Mouse (Mus musculus): ENCODE measurements at regions not wholly inside any gene's neighbourhood (a gene's known extent, or its start where the extent isn't known, plus 50 kb on each side); places are given as distances from the start of the nearest gene placed in this dataset.

DNA sequence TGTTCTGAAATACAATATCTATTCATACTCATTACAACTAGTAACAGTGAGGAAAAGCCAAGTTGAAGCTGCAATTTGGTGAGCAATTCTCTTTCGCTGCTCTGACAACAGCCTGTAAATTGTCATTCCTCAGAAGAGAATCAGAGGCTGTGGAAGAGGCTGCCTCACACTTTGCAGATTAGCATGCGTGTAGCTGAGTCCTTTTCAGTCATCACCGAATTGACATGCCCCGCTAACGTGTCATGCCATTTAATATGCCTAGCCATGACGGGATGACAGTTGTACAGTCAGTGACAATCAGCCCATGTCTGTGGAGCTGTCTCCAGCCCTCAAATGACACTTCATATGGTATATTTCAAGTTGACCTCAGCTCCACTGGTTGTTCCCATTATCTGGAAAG, 553.4 kb upstream of the Itga1 start:
- TF ChIP-seq POLR2A (IDR thresholded peaks at IDR 0.05; ENCODE audit: extremely low read depth, insufficient read depth, low read length) (no peak), CTCF (IDR thresholded peaks at IDR 0.05; ENCODE audit: low read depth, low read length) (no peak)

Measured in liver, adult 2 months (tissue).